Mouse (Mus musculus) liver, postnatal 0 days (tissue): ENCODE results near the gene Cdc42bpa. TPM values are rescaled to one million over a fixed set of nuclear protein-coding genes. Genes with fewer than 3 reads are reported as not detected.

Source experiments
- ATAC-seq: fragments of 200-750 bp; cut with Nextera tagmentation; 2 replicates; pipeline ENCODE4 v1.8.0; 2017; ENCODE audit warnings: mild to moderate bottlenecking, moderate library complexity
- DNase-seq: peaks from one replicate; pipeline ENCODE4 v3.0.0-alpha.2; 2016
- H3K27ac ChIP-seq: fragments of 300-500 bp; sonication (generic); 2 replicates; pipeline ENCODE4 v1.5.1; 2014; ENCODE audit warnings: antibody characterized with exemption, moderate library complexity, mild to moderate bottlenecking, low read depth
- H3K27me3 ChIP-seq: fragments of 300-500 bp; sonication (generic); 2 replicates; pipeline ENCODE4 v1.6.1; 2014; ENCODE audit warnings: low read length, control low read depth, mixed read lengths; ENCODE audit not compliant: insufficient read depth
- H3K36me3 ChIP-seq: fragments of 300-500 bp; sonication (generic); replicated peaks from 2 replicates; pipeline ENCODE4 v1.6.1; 2014; ENCODE audit warnings: mild to moderate bottlenecking, control low read depth, low read length, moderate library complexity, mixed read lengths; ENCODE audit not compliant: insufficient read depth
- H3K4me1 ChIP-seq: fragments of 300-500 bp; sonication (generic); 2 replicates; pipeline ENCODE4 v1.6.1; 2014; ENCODE audit warnings: antibody characterized with exemption, mild to moderate bottlenecking, control low read depth; ENCODE audit not compliant: insufficient read depth
- H3K4me2 ChIP-seq: fragments of 300-500 bp; sonication (generic); 2 replicates; pipeline ENCODE4 v1.6.1; 2014; ENCODE audit warnings: low read depth, mild to moderate bottlenecking, low read length, moderate library complexity, mixed read lengths
- H3K4me3 ChIP-seq: fragments of 300-500 bp; sonication (generic); 2 replicates; pipeline ENCODE4 v1.5.1; 2014; ENCODE audit warnings: low read depth, low read length
- H3K9ac ChIP-seq: fragments of 300-500 bp; sonication (generic); replicated peaks from 2 replicates; pipeline ENCODE4 v1.6.1; 2014; ENCODE audit warnings: mild to moderate bottlenecking, moderate library complexity
- H3K9me3 ChIP-seq: fragments of 300-500 bp; sonication (generic); 2 replicates; pipeline ENCODE4 v1.6.1; 2016; ENCODE audit warnings: mild to moderate bottlenecking, control low read depth, low read length, mixed read lengths
- CTCF ChIP-seq: sonication (generic); IDR thresholded peaks from 2 replicates; pipeline ENCODE4 v1.5.1; 2016; ENCODE audit warnings: antibody characterized with exemption, low read depth
- EP300 ChIP-seq: IDR thresholded peaks from 2 replicates; pipeline ENCODE4 v1.6.1; 2016; ENCODE audit warnings: antibody characterized with exemption, low read depth, mild to moderate bottlenecking
- WGBS: fragments of 180-500 bp; shearing (Covaris S2); extraction: QIAGEN DNeasy Blood & Tissue Kit; methylation state at CpG from one replicate; pipeline ENCODE4 v1.1.7; 2014; ENCODE audit not compliant: insufficient replicate concordance; 5-methylcytosine and 5-hydroxymethylcytosine counted together
- polyA plus RNA-seq: library from polyadenylated mRNA; unstranded; fragments of >200 nt; fragmentation: Nextera tagmentation; extraction: Ambion mirVana; gene quantifications from 2 replicates; pipeline ENCODE4 v1.2.1, GENCODE M21; 2015

Gene Cdc42bpa
- polyA plus RNA-seq, 1 experiment from 2014 or later = 3.5 TPM

DNA sequence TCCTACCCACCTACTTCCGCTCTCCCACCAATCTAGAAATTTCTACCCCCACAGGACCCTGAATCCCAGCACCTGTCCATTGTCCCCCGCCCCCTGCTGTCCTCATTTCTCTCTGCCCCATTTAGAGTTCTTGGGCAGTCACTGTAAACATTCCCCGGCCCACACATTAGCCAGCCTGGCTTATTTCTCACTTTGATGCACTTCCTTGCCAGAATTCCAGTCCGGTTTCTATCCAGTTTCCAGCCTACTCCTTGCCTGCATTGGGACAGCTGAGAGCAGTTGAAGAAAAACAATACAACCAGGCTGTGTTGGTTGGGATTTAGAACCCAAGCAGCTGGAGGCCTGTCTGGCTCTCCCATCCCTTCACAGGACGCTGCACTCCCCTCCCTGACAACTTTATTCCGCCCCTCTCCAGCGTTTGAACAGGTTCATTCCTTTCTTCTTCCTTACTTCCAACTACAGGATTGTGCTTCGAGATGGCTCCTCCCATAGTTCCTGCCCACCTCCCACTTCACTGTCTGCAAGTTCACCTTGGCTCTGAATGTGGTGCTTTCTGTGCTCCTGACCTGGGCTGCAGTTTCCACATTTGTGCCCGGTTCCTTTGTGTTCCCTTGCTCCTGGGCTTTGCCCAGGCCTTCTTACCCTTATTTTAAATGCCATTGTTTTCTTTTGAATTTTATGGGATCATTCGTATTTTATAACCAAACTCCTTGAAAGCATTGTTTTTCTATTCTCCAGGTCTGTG is 36.4 kb upstream of the Cdc42bpa start:
- H3K9me3 ChIP-seq = no peaks in the 10 kb centered on the region
- TF ChIP-seq EP300 = no peak
- no peak for TF ChIP-seq CTCF
- DNase-seq (no peak), ATAC-seq (no peak)
- H3K36me3 ChIP-seq = no peaks in the 10 kb centered on the region
- no peaks in the 10 kb centered on the region for H3K4me1 ChIP-seq
- no peak overlapping the region for H3K27ac ChIP-seq
- H3K27me3 ChIP-seq = no peaks in the 10 kb centered on the region
- H3K4me2 ChIP-seq = no peak overlapping the region
- no peak overlapping the region for H3K9ac ChIP-seq
- WGBS = 63% methylated on average over 10 of the region's 10 CpGs
- no peak overlapping the region for H3K4me3 ChIP-seq

DNA sequence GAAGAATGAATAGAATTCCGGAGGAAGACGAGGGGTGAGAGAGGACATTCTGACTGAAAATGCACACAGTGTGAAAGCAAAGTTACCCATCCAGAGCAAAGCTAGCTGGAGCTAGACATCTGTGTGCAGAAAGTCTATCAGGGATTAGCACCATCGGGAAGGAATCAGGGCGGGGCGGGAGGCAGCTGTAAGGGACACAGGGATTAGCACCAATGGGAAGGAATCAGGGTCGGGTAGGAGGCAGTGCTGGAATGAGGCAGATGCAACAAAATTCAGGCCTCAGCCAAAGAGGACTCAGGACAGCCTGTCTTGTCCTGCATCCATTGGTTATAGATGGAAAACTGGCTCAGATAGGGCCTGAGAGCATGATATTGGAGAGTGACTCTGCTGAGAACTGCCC is 34.0 kb upstream of the Cdc42bpa start:
- ATAC-seq = no peak
- no peaks in the 10 kb centered on the region for H3K36me3 ChIP-seq
- TF ChIP-seq CTCF (no peak), EP300 (no peak)
- 66% methylated on average over 6 of the region's 6 CpGs for WGBS
- H3K27ac ChIP-seq = no peak overlapping the region
- no peak overlapping the region for H3K4me2 ChIP-seq
- H3K27me3 ChIP-seq = no peaks in the 10 kb centered on the region
- no peak overlapping the region for H3K4me3 ChIP-seq
- no peaks in the 10 kb centered on the region for H3K9me3 ChIP-seq
- H3K9ac ChIP-seq = no peak overlapping the region
- DNase-seq = no peak
- no peaks in the 10 kb centered on the region for H3K4me1 ChIP-seq

DNA sequence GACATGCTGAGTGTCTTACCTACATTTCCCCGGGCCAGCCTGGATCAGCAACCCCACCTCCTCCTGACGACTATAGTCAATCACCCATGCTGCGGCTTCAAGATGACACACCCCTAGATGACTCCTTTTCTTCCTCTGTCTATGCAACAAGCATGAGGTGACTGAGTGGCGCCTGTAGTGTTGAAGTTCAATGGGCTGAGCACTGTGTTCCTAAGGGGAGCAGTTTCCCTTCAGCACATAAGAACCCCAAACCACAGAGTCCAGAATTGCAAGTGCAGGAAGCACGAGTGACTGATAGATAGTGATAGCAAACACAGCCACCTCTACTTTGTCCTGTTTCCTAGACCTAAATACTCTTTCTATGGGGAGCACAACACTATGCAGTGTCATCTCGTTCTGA is 33.2 kb upstream of the Cdc42bpa start:
- Histone ChIP-seq H3K9ac (no peak overlapping the region), H3K27ac (no peak overlapping the region), H3K4me3 (no peak overlapping the region), H3K27me3 (no peaks in the 10 kb centered on the region), H3K4me1 (no peaks in the 10 kb centered on the region), H3K4me2 (no peak overlapping the region), H3K9me3 (no peaks in the 10 kb centered on the region), H3K36me3 (no peaks in the 10 kb centered on the region)
- DNase-seq (no peak), ATAC-seq (no peak)
- no peak for TF ChIP-seq EP300
- TF ChIP-seq CTCF = no peak
- WGBS = 64% methylated on average over 6 of the region's 6 CpGs

DNA sequence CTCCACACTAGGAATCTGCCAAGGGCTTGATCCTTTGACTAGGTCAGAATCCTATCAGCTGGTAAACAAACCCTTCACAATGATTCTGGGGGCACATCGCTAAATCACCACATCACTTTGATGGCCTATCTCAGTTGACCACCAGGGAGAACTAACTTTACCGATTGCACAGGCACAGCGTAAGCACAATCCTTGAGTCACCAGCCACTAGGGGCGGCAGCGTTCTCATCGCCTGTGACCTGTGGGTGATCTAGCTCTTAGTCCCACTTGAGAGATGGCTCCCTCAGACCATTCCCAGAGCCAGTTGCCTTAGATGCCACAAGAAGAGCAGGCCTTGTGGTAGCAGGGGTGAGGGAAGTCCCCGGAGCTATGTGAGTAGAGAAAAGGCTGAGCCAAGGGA is 31.4 kb upstream of the Cdc42bpa start:
- no peak overlapping the region for H3K27ac ChIP-seq
- H3K27me3 ChIP-seq = no peaks in the 10 kb centered on the region
- H3K4me2 ChIP-seq = no peak overlapping the region
- no peak overlapping the region for H3K9ac ChIP-seq
- H3K4me1 ChIP-seq = no peaks in the 10 kb centered on the region
- ATAC-seq = no peak
- TF ChIP-seq EP300 (no peak), CTCF (peak; percentile 50)
- no peak overlapping the region for H3K4me3 ChIP-seq
- no peaks in the 10 kb centered on the region for H3K36me3 ChIP-seq
- WGBS = 52% methylated on average over 7 of the region's 7 CpGs
- DNase-seq = peak; percentile 18
- no peaks in the 10 kb centered on the region for H3K9me3 ChIP-seq

DNA sequence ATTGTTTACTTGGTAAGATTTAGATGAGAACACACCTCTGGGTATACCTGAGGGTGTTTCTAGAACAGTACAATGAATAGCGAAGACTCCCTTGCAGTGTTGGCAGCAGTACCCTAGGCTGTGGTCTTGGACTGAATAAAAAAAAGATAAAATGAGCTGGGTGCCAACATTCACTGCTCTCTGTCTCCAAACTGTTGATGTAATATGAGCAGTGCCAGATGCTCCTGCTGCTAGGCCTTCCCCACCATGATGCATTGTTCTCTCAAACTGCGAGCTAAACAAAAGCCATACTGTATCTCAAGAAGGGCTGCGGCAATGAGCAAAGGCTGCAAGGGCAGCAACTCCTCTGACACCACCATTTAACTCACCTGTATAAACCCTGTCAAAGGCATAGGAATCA is 29.0 kb upstream of the Cdc42bpa start:
- H3K9me3 ChIP-seq = no peaks in the 10 kb centered on the region

DNA sequence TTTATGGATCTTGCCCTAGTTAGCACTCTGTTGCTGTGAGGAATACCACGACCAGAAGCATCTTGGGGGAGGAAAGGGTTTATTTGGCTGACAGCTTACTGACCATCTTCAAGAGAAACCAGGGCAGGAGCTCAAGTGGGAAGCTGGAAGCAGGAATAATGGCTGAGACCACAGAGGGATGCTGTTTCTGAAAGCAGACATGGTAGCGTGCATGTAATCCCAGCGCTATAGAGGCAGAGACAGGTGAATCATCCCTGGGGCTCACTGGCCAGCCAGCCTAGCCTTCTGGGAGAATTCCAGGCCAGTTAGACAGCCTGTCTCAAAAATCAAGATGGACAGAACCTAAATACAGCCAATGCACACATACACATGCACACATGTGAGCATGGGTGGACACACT is 26.2 kb upstream of the Cdc42bpa start:
- ATAC-seq = no peak
- no peak for TF ChIP-seq EP300
- no peak for TF ChIP-seq CTCF
- H3K36me3 ChIP-seq = no peaks in the 10 kb centered on the region
- no peak for DNase-seq
- H3K9me3 ChIP-seq = no peaks in the 10 kb centered on the region
- no peak overlapping the region for H3K4me3 ChIP-seq
- no peak overlapping the region for H3K9ac ChIP-seq
- H3K27ac ChIP-seq = no peak overlapping the region
- H3K27me3 ChIP-seq = no peaks in the 10 kb centered on the region
- WGBS = 77% methylated on average over 3 of the region's 3 CpGs
- no peak overlapping the region for H3K4me2 ChIP-seq
- H3K4me1 ChIP-seq = no peaks in the 10 kb centered on the region

More for the DNA sequence above, 29.0 kb upstream of the Cdc42bpa start:
- H3K36me3 ChIP-seq = no peaks in the 10 kb centered on the region
- DNase-seq (no peak), ATAC-seq (no peak)
- H3K9ac ChIP-seq = no peak overlapping the region
- H3K4me2 ChIP-seq = no peak overlapping the region
- H3K4me1 ChIP-seq = no peaks in the 10 kb centered on the region
- no peak overlapping the region for H3K27ac ChIP-seq
- WGBS = 90% methylated on average over 3 of the region's 3 CpGs
- no peak overlapping the region for H3K4me3 ChIP-seq
- no peak for TF ChIP-seq EP300
- no peak for TF ChIP-seq CTCF
- H3K27me3 ChIP-seq = no peaks in the 10 kb centered on the region
